Mouse (Mus musculus) ES-CJ7 (cell line): ENCODE measurements around the gene Grk3.

Source experiments
- DNase-seq: peaks from one replicate; pipeline ENCODE4 v3.0.0; 2011; ENCODE audit warnings: low read depth, low spot score

The Grk3 gene

DNA sequence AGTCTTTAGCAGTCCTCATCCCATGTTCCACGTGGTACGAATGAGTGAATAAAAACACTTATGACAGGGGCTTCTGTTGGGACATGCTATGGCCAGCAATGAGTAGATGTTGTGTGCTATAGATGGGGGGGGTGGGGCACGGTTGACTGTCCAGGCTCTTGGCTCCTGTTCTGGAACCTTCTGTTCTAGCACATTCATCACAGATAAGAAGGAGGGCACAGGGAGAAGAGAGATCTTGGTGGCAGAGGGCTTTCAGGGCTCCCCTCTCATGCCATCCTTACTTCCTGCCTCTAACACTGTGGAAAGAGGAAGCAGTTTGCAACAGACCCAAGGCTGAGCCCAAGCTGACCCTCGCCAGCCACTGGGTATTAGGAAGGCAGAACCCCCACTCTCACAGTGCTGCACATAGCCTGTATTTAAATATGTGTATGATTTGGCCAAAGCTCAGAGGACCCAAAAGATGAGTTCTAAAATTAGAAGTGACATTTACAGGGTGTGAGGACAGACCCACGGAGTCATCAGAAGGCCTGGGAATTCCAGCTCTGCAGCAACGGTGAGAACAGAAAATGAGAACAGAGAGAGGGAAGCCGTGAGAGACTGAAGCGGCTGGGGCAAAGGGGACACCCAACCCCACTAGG lies 6.3 kb downstream of the Grk3 start:
- no peak for DNase-seq

DNA sequence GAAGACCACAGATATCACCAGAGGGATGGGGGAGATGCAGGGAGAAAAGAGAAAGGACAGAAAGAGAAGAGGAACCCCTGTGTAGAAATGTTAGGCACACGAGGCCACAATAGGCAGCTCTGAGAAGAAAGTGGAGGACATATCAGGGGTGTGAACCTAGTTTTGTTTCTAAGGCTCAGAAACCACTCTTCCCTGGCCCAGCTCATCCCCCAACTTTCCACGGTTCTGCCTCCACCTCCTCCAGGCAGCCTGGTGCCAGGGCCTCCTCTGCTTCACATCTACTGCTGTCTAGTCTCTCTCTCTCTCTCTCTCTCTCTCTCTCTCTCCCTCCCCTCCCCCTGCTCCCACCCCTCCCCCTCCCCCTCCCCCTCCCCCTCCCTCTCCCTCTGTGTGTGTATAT lies 7.1 kb downstream of the Grk3 start:
- no peak for DNase-seq

DNA sequence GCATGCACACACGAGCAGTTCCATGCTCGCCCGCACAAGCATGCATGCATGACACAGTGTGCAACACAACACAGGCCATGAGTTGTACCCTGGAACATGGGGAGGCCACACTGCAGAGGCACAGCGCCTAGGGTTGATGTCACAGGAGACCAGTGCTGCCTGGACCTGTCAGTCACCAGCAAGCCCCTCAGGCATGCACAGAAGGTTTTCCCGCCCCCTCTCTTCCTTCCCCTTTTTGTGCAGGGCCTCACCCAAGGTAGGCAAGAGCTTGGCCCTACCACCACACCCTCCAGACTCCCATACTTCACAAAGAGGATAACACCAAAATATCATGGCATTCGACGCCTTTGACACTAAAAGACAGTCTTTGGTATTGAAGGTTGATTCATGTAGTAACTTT lies 8.6 kb downstream of the Grk3 start:
- DNase-seq = no peak

DNA sequence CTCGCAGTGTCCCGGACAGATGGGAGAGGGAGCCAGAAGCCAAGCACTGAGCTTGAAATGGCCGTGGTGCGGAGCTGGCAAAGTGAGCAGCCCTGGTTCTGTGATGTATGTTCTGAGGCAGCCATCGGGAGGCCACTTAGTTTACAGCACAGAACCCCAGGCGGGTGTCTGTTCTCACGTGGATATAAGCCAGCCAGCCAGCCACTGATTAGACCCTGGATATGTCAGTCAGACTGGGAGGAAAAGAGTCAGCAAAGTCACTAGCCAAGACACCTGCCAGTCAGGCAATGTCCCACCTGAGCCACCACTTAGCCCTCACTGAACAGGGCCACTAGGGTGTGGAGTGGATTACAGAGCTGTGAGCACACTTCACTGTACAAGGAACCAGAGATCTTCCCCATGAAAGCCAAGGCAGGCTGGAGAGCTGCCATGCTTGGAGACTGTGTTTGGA lies 9.6 kb downstream of the Grk3 start:
- no peak for DNase-seq

DNA sequence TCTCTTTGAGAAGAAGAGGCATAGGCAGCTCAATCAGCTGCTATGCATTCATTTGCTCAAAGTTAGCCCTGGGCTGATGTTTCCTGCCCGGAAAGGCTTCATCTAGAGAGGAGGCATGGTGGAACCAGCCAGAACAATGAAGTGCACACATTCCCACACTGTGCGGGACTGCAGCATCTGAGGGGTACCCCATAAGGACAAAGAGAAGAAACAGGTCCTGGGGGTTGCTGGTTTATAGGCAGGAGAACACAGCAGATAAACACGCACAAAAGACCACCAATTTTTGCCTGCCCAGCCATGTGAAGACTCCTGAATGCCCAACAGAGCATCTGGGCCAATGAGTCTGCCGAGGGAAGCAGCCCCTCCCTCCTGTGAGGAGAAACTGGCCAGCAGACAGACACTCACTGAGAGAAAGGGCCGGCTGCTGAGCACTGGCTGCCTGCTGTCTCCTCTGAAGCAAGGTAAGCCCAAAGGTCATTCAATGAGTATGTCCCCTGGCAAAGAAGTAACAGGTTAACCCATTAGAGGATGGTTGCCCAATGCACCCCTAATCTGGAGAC lies 12.7 kb downstream of the Grk3 start:
- no peak for DNase-seq

DNA sequence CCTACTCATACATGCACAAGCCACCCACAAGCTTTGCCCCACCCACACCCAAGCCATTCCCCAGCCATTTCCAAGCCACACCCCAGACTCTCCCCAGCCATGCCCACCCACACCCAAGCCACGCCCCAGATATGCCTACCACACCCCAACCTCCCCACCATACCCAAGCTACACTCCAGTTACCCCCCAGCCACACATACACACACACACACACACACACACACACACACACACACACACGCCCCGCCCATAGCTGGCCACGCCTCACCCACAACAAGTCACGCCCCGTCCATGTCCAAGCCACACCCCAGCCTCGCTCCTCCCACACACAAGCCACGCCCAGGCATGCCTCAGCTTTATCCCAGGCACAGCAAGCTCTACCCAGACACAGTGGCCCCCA lies 16.4 kb downstream of the Grk3 start:
- peak; percentile 54 for DNase-seq

DNA sequence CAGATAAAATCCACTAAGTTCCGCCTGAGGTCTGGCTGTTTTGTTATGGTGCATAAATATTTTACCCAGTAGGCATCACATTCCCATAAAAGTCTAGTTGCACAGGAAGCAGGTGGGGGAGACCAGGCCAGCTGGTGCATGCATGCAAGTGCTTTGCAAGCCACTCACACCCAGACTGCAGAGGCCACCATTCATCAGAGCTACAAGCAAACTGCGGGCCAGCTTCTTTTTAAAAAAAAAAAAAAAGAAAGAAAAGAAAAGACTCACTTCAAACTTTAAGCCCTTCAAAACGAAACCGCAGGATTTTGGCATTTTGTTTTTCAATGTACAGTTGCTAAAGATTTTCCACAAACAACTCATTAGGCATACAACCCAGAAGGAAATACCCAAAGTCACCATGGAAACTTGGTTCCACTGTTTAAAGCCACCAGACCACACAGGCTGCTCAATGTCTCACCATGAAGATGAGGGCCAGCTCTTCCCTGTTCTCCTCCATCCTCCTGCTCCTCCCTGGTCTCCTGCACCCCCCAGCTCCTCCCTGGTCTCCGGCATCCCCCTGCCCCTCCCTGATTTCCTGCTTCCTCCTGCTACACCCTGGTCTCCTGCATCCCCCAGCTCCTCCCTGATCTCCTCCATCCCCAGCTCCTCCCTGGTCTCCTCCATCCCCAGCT lies 17.9 kb downstream of the Grk3 start:
- no peak for DNase-seq

DNA sequence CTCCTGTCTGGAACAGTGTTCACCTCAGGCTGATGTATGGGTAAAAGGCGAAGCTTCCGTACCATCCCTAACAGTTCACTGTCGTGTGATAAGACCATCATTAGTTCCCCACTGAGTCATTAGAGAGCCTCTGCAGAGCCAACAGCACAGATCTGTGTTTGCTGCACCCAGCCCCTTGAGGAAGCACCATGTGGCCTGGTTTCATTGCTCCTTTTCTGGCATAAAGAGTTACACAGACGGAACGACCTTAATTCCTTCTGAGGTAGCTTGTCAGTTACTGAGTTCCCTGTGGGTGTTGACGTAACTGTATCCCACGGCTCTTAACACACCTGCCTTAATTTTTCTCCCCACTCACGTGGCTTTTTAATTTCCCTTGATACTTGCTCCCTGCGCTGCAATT lies 24.3 kb downstream of the Grk3 start:
- no peak for DNase-seq

DNA sequence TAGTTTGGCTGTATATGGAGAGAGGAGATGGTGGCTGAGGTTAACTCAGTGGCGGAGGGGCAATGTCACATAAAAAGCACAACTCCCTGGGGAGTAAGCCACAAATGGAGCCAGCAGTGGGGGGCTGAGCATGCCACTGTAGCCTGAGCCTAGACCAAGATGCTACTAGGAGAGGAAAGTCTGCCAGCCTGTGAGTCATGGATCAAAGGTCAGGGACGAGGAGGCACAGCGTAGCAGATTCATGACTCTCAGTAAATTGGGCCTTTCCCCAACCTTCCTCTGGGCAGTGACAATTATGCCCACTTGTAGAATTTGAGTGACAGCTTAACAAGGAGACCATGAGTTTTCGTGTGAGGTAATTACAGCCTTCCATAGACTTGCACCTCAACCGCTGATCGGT lies 33.7 kb downstream of the Grk3 start:
- DNase-seq = no peak

DNA sequence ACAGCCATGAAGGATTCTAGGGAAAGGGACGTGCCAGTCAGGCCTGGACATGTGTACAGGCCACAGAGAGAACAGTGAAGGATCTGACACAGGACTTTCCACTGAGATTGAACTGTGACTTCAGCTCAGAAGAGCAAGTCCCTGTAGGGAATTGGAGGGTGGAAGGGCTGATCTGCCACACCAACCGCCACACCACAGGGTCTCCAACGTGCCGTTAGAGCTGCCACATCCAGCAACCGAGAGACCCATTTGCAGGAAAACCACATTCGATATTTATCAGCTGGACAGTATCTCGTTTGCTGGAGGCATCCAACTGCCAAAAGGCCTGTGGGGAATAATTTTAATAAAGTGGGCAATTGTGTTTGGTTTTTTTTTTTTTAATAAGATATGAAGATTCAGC lies 35.9 kb downstream of the Grk3 start:
- no peak for DNase-seq

DNA sequence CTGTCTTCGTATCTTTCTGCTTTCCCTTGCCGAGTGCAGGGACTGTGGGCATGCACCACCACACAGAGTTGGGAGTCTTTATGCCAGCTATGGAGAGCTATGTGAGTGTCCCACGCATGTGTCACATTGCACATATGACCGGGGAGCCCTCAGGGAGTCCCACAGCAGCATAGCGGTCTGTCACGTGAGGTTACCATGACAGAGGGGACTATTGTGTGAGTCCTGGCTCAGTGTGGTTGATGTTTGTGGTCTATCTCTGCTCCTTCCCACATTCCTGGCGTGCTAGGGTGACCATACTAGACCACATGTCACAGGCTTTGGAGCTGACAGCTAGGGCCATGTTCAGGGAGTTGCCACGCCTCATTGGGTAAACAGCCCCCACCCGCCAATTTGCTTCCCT lies 36.4 kb downstream of the Grk3 start:
- DNase-seq = no peak

DNA sequence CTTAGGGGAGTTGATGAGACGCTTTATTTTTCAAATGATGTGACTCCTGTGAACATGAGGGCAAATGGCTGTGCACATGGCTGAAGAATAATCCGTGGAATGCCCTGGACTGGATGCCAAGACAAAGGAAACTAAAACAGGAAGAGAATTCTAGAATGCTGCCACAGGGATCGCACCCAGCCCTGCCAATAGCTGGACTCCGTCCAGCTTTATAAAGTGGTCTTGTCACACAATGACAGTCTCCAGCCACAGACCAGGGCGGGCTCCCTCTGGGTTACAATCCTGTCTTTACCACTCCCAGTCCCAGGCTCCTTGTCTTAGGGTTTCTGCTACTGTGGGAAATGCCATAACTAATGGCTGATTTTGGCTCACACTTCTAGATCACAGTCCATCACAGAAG lies 38.5 kb downstream of the Grk3 start:
- no peak for DNase-seq

DNA sequence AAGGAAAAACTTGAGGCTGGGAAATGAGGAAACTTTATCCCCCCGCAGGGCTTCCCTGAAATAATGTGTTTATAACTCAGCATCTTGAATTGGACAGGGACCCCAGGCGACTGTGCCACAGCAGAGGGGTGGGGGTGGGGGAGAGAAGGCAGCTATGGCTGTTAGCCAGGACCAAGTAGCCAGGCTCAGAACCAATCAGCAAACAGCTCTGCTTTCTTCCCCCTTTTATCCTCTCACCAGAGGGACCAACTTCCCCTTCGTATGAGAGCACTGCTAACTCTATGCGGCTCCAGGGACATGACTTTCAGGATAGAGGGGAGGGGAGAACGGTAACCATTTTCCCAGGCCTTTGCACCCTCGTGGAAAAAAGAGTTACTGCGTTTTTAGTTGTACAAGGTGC lies 42.0 kb downstream of the Grk3 start:
- DNase-seq = no peak

DNA sequence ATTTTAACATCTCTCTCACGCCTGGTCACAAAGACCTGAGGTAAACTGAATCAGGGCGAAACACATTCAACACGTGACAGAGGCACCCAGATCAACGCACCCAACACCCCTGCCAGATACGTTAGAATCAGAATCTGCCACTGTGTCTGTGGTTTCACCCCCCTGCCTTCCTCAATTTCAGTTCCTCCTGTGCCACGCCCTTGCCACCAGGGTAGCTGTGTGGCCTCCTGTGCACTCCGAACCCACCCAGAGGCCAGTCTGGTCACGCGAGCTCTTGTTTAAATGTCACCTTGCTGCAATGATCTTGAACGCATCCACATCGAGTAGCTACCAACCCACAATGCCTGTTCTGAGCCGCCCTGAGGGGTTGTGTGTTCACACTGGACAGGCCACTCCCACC lies 43.3 kb downstream of the Grk3 start:
- no peak for DNase-seq

DNA sequence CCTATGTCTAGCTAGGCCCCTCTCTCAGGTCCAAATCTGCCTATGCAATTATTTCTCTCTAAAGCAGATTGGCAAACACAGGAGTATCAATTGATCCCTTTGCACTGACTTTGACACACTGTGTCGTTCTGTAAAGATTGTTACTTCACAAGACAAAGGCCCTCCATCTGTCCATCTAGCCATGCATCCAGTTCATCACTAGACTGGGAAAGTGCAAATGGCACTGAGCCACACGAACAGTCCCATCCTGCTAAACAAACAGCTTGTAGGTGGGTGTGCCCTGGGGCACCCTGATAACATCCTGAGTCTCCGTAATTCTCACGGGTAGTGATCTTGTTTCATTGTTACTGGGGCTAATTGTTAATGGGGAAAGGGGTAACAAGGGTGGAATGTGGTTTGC lies 52.1 kb downstream of the Grk3 start:
- DNase-seq = no peak

DNA sequence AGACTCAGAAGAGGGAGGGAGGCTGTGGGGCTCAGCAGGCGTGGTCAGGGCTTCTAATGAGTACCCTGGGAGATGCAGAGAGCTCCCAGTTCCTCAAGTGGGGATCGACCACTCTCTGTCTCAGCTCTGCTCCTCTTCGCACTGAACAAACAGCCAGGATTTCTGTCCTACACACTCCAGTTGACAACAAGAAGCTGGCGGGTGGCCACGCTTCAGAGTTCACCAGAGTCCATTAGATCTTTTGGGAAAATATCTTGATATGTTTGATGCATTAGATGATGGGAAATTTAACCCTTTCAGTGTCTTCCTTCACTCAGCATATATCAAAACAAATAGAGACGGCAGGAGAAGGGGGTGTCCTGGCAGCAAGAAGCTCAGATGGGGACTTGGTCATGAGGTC lies 53.4 kb downstream of the Grk3 start:
- no peak for DNase-seq

DNA sequence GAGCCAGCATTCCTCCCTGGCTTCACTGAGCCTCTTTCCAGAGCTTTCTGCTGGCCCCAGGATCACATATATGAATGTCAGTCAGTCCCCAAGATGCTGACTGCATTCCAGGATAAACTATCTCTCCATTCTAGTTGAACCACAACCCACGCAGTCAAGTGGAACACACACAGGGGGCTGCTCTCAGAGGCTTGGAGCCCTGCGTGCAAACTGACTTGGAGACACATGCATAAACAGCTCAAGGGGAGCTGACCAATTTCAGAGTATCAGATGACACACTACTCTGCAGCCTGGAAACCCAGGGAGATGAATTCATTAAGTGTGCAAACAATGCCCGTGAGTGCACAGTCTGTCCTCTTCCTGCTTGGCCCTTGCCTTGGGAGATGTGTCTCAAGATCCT lies 54.7 kb downstream of the Grk3 start:
- DNase-seq = no peak

DNA sequence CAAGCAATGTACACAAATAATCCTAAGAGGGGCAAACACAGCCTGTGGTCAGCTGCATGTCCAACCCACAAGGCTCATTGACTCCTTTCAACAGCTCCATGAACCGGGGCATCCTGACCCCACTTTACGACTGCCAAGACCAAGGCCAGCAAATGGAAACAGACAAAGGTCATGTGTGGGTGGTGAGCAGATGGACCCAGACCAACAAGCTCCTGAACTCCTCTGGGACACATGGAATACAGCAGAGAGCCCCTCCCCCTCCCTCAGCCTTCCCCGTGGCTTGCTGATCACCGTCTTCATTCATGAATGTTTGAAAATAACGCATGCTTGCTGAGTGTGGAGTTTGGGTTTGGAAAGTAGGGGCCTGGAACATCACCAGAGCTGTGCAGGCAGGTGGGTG lies 57.3 kb downstream of the Grk3 start:
- DNase-seq = no peak

DNA sequence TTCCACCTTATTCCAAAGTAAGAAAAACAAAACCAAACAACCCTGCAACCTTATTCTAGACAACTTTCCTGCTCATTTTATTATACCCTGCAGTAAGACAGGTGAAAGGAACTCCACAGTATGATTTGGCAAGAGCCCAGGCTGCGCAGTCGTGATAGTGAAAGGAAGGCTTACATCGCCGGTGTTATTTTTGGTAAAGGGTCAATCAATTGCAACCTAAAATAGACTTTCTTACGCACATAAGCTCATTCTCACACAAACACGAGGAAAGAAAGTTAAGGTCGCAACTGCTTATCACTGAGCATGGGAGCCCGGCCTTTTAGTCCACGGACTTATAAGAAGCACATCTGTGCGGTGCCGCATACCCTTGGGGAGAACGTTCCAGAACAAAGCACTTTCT lies 58.8 kb downstream of the Grk3 start:
- no peak for DNase-seq

DNA sequence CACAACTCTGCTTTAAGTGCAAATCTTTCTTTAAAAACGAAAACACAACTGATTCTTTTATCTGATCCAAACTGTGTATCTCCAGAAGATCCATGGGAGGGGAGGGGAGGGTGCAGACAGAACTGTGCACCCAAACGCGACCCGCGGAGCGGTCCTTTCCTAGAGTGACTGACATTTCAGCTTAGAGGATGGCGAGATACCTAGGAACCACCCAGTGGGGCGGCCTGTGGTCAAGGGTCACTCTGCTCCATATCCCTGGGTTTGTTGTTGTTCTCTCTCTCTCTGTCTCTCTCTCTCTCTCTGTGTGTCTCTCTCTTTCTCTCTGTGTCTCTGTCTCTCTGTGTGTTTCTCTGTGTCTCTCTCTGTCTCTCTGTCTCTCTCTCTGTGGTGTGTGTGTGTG lies 59.2 kb downstream of the Grk3 start:
- no peak for DNase-seq

DNA sequence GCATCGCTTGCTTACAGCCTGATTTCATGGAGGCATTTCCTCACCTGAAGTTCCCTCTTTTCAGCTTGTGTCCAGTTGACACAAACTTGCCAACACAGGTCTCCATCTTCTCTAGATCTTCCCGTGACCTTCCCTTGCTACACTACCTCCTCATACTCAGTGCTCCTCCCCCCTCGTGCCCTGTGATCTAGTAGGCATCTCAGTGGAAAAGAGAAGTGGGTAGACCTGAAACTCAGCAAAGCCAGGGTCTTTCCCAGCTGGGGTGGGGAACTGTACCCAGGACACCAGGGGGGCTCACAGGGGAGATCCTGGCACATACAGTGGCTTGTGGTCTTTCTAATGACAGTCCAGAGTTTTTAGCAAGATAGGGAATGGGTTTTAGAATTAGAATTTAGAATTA lies 64.7 kb downstream of the Grk3 start:
- no peak for DNase-seq

DNA sequence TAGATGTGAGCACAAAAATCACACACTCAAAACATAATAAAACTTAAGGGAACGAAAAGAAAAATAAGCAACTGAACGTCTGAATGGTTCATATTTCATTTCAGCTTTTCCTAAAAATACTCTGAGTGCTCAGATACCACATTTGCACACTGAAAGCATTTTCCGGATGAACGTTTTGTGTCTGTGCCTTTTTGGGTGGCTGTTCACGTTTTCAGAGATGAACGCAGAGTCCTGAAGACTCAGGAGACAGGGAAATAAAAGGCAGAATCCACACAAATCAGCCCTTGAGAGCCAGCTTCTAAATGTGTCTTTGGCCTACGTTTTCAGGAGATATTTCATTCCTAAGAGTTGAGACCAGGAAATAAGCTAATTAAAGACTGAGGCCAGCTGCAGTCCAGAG lies 69.7 kb downstream of the Grk3 start:
- DNase-seq = no peak

DNA sequence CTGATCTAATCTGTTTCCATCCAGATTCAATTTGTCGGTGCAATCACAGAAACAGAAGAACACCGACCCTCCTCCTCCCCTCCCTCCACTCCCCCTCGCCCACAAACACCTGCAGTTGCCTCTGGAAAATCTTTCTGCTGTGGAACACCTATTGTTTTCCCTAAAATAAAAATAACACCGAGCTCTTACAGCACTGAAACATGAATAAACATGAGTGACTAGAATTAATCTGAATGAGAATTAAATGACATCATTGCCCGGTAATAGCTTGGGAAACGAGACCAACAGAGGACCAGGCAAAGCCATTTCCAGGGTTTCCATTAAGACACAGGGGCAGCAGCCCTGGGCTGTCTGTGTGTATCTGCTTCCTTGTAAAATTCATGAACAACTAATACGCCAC lies 73.3 kb downstream of the Grk3 start:
- DNase-seq = no peak

DNA sequence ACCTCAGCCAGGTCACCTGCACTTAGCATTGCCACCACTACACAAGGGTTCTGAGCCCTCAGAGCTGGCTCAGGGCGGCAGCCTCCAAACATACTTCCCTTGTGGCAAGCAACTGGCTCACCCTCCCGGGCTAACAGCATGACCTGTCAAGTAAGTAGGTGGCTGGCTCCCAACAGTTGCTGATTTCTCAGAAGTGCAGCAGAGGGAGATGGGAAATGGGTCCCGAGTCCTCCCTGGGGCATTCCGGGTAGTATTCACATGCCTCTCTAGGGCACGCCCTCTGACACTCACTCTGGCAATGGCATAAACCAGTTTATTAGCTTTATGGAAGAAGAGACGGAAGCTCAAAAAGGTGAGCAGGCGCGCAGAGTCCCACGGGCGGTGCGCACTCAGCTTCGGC lies 74.6 kb downstream of the Grk3 start:
- DNase-seq = no peak
